ENCODE assay signal across 26 mouse cellular contexts in the genomic region with DNA sequence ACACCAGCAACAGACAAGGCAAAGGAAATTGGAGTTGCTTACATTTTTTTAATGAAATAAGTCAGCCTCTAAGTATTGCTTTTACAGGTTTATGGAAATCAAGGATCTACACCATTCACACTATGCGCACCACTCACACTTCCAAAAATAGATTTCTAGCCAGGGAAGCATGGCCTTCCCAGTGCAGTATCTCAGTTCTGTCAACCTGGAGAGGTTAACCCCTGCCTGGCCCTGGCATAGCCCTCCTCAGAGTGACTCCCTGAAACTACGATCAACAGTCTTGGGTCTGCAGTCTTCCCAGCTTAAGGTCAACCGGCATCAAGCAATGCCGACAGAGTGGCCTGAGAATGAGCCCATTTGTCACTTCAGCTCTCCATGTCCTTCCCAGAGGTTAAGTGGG. TPM values are rescaled to one million over a fixed set of nuclear protein-coding genes. Genes with fewer than 3 reads are reported as not detected.
DNase-seq lines count a peak whose midpoint lies in the region; ATAC-seq and TF ChIP-seq lines count a peak whose summit lies in the region.
"Had no signal": no experiment of that assay in that cellular context is flagged by ENCODE, and none has a peak within 500 bp of the region (broad histone marks: within the 10 kb centered on the region; RNA-seq: fewer than 3 reads in every experiment).

No protein-coding gene starts in this region.

- H3K4me2 ChIP-seq in heart, embryonic 11.5 days: no peak overlapping the region
- H3K4me2 ChIP-seq in heart, embryonic 13.5 days: peak overlapping the region; percentile 6; the same call in 1 of the 2 replicates
- 0 out of 2 replicates have a peak overlapping the region, but pooled peaks have one; percentile 24 for H3K4me2 ChIP-seq in heart, embryonic 15.5 days
- H3K4me2 ChIP-seq in heart, postnatal 0 days (ENCODE audit: low read depth, low read length): no peak overlapping the region
- H3K4me2 ChIP-seq: embryonic facial prominence, embryonic 13.5 days; embryonic facial prominence, embryonic 15.5 days; forebrain, embryonic 12.5 days had no signal

- H3K9ac ChIP-seq in heart, embryonic 11.5 days (ENCODE audit: low read depth, low read length): no peak overlapping the region
- no peak overlapping the region for H3K9ac ChIP-seq in heart, embryonic 13.5 days
- H3K9ac ChIP-seq in heart, adult 2 months (ENCODE audit: low read depth, low read length): no peak overlapping the region
- no peak overlapping the region for H3K9ac ChIP-seq in heart, embryonic 15.5 days
- no peak overlapping the region for H3K9ac ChIP-seq in heart, postnatal 0 days (replicated peaks; ENCODE audit: low read depth, low read length)
- H3K9ac ChIP-seq: embryonic facial prominence, embryonic 13.5 days; embryonic facial prominence, embryonic 15.5 days; forebrain, embryonic 12.5 days had no signal

- H3K4me3 ChIP-seq in heart, embryonic 11.5 days (ENCODE audit: low read depth, low read length): no peak overlapping the region
- no peak overlapping the region for H3K4me3 ChIP-seq in heart, embryonic 13.5 days
- H3K4me3 ChIP-seq in heart, adult 2 months: no peak overlapping the region
- no peak overlapping the region for H3K4me3 ChIP-seq in heart, embryonic 15.5 days
- no peak overlapping the region for H3K4me3 ChIP-seq in heart, postnatal 0 days (ENCODE audit: low read depth, low read length)
- H3K4me3 ChIP-seq: embryonic facial prominence, embryonic 13.5 days; embryonic facial prominence, embryonic 15.5 days; erythroblast, embryonic 14.5 days; forebrain, embryonic 10.5 days; forebrain, embryonic 12.5 days had no signal

- peaks cover 12% of the 10 kb centered on the region for H3K4me1 ChIP-seq in heart, embryonic 11.5 days (ENCODE audit: control insufficient read depth, insufficient read depth, low read length)
- H3K4me1 ChIP-seq in heart, embryonic 13.5 days: peaks cover 39% of the 10 kb centered on the region
- H3K4me1 ChIP-seq in heart, adult 2 months (ENCODE audit: control insufficient read depth, insufficient read depth, low read length): no peaks in the 10 kb centered on the region
- H3K4me1 ChIP-seq in heart, embryonic 15.5 days (replicated peaks): peaks cover 31% of the 10 kb centered on the region
- H3K4me1 ChIP-seq in heart, postnatal 0 days (ENCODE audit: control insufficient read depth, insufficient read depth): peaks cover 15% of the 10 kb centered on the region
- H3K4me1 ChIP-seq: forebrain, embryonic 10.5 days had no signal

- 0 out of 2 replicates have a peak, but pooled peaks cover 1% of the 10 kb centered on the region for H3K79me2 ChIP-seq in heart, adult 2 months (replicated peaks; ENCODE audit: control insufficient read depth, insufficient read depth, low read length)

- H3K27me3 ChIP-seq in heart, embryonic 11.5 days (ENCODE audit: control insufficient read depth, insufficient read depth, low read length): no peaks in the 10 kb centered on the region
- H3K27me3 ChIP-seq in heart, embryonic 13.5 days (replicated peaks): no peaks in the 10 kb centered on the region
- no peaks in the 10 kb centered on the region for H3K27me3 ChIP-seq in heart, adult 2 months (ENCODE audit: control insufficient read depth, insufficient read depth, low read length)
- H3K27me3 ChIP-seq in heart, embryonic 15.5 days: no peaks in the 10 kb centered on the region
- no peaks in the 10 kb centered on the region for H3K27me3 ChIP-seq in heart, postnatal 0 days (ENCODE audit: control insufficient read depth, insufficient read depth, low read length)
- H3K27me3 ChIP-seq: embryonic facial prominence, embryonic 13.5 days; embryonic facial prominence, embryonic 15.5 days; forebrain, embryonic 12.5 days had no signal

- intact Hi-C loops in heart, postnatal 10 days (cut with DNase I): no loop called here
- intact Hi-C loops in heart, adult 2 months (cut with DNase I): no loop called here
- intact Hi-C loops in heart, postnatal 36 days (cut with DNase I): no loop called here

- peak overlapping the region; percentile 65; the same call in 1 of the 2 replicates for H3K27ac ChIP-seq in heart, embryonic 11.5 days (ENCODE audit: low read depth, low read length)
- peak overlapping the region; percentile 69 for H3K27ac ChIP-seq in heart, embryonic 13.5 days (replicated peaks)
- H3K27ac ChIP-seq in heart, adult 2 months: no peak overlapping the region
- H3K27ac ChIP-seq in heart, embryonic 15.5 days: peak overlapping the region; percentile 43; the same call in 1 of the 2 replicates
- no peak overlapping the region for H3K27ac ChIP-seq in heart, postnatal 0 days (ENCODE audit: low read depth)
- H3K27ac ChIP-seq: embryonic facial prominence, embryonic 13.5 days; embryonic facial prominence, embryonic 15.5 days; forebrain, embryonic 10.5 days; forebrain, embryonic 12.5 days had no signal

- TF ChIP-seq CTCF in heart, adult 2 months (IDR thresholded peaks at IDR 0.05): no peak
- no peak for TF ChIP-seq CTCF in heart, postnatal 0 days (IDR thresholded peaks at IDR 0.05; ENCODE audit: low read depth)

- H3K9me3 ChIP-seq in heart, embryonic 11.5 days (replicated peaks; ENCODE audit: control insufficient read depth, low read length): no peaks in the 10 kb centered on the region
- no peaks in the 10 kb centered on the region for H3K9me3 ChIP-seq in heart, embryonic 13.5 days
- no peaks in the 10 kb centered on the region for H3K9me3 ChIP-seq in heart, embryonic 15.5 days (replicated peaks)
- H3K9me3 ChIP-seq in heart, postnatal 0 days (replicated peaks; ENCODE audit: control insufficient read depth, low read length): no peaks in the 10 kb centered on the region
- H3K9me3 ChIP-seq: embryonic facial prominence, embryonic 13.5 days; embryonic facial prominence, embryonic 15.5 days; forebrain, embryonic 10.5 days; forebrain, embryonic 12.5 days had no signal

- H3K36me3 ChIP-seq in heart, embryonic 11.5 days (ENCODE audit: control insufficient read depth, insufficient read depth, low read length): 0 out of 2 replicates have a peak, but pooled peaks cover 4% of the 10 kb centered on the region
- H3K36me3 ChIP-seq in heart, embryonic 13.5 days: peaks cover 30% of the 10 kb centered on the region
- no peaks in the 10 kb centered on the region for H3K36me3 ChIP-seq in heart, adult 2 months (ENCODE audit: control insufficient read depth, insufficient read depth, low read length)
- 0 out of 2 replicates have a peak, but pooled peaks cover 6% of the 10 kb centered on the region for H3K36me3 ChIP-seq in heart, embryonic 15.5 days
- H3K36me3 ChIP-seq in heart, postnatal 0 days (replicated peaks; ENCODE audit: control insufficient read depth, insufficient read depth, low read length): peaks cover 16% of the 10 kb centered on the region

- DNase-seq in heart, postnatal 10 days: no peak
- DNase-seq in heart, adult 2 months: no peak
- no peak for DNase-seq in heart, adult 9 months (ENCODE audit: low spot score in 2 of 2)
- no peak for DNase-seq in heart, postnatal 0 days (ENCODE audit: low spot score)
- DNase-seq in heart, postnatal 36 days: no peak
- DNase-seq: adrenal gland, adult 2 months; adrenal gland, postnatal 10 days; adrenal gland, postnatal 25 days; cerebellum, adult 11 months; cerebellum, adult 18-20 months; cerebellum, adult 8-10 months; cerebellum, adult 9-11 months; cerebellum, postnatal 14 days; cerebellum, postnatal 36 days; embryo, embryonic 11 days had no signal

- TF ChIP-seq EP300 in heart, adult 2 months (IDR thresholded peaks at IDR 0.05; ENCODE audit: insufficient read depth, low read depth, low read length): no peak
- TF ChIP-seq EP300 in heart, postnatal 0 days (IDR thresholded peaks at IDR 0.05; ENCODE audit: low read depth): no peak

- 57% methylated on average over 4 of the region's 4 CpGs for WGBS in heart, embryonic 11.5 days (ENCODE audit: insufficient replicate concordance)
- WGBS in heart, embryonic 13.5 days: 45% methylated on average over 4 of the region's 4 CpGs
- WGBS in heart, adult 2 months: 80% methylated on average over 4 of the region's 4 CpGs
- 54% methylated on average over 4 of the region's 4 CpGs for WGBS in heart, embryonic 15.5 days
- WGBS in heart, postnatal 0 days: 30% methylated on average over 4 of the region's 4 CpGs

- no peak for TF ChIP-seq POLR2A in heart, adult 2 months (IDR thresholded peaks at IDR 0.05; ENCODE audit: insufficient read depth, low read depth, low read length)

- ATAC-seq in heart, embryonic 11.5 days (replicated peaks; ENCODE audit: insufficient number of reproducible peaks, low FRiP score, low TSS enrichment): no peak
- ATAC-seq in heart, embryonic 13.5 days (ENCODE audit: extremely low read depth, insufficient number of reproducible peaks, low FRiP score, low TSS enrichment): no peak
- ATAC-seq in heart, embryonic 15.5 days (replicated peaks; ENCODE audit: insufficient number of reproducible peaks, insufficient read depth, low FRiP score, low read depth): peak; percentile 58; the same call in 1 of the 2 replicates
- peak; percentile 69 for ATAC-seq in heart, postnatal 0 days (ENCODE audit: insufficient read depth, low read depth)
- ATAC-seq: forebrain, embryonic 14.5 days had no signal

RNA-seq across cellular contexts. Expression of gene Dexi, which starts 12.7 kb away (rescaled TPM):
- 14.3 and 16.3 TPM in 2 replicates for polyA plus RNA-seq in heart, embryonic 11.5 days (2014; fragmentation: Nextera tagmentation; extraction: Ambion mirVana)
- 10 to 100 TPM; 23.6 to 27.8 TPM for total RNA-seq in heart, postnatal 10 days (2021)
- polyA plus RNA-seq in heart, embryonic 13.5 days (2015; fragmentation: Nextera tagmentation; extraction: Ambion mirVana): 13.3 and 15.0 TPM in 2 replicates
- total RNA-seq in heart, adult 2 months (2021): 10 to 100 TPM; 32.1 to 41.1 TPM
- polyA plus RNA-seq in heart, adult 2 months (2012; rRNA removed): 56.8 and 65.5 TPM in 2 replicates
- 15.0 and 19.7 TPM in 2 replicates for polyA plus RNA-seq in heart, embryonic 15.5 days (2015; fragmentation: Nextera tagmentation; extraction: Ambion mirVana)
- total RNA-seq in heart, postnatal 0 days (2014; rRNA removed; ENCODE audit: low replicate concordance): 41.9 and 76.4 TPM in 2 replicates
- 15.0 and 15.6 TPM in 2 replicates for polyA plus RNA-seq in heart, postnatal 0 days (2015; fragmentation: Nextera tagmentation; extraction: Ambion mirVana)
- 10 to 100 TPM; 37.1 to 37.6 TPM for total RNA-seq in heart, postnatal 36 days (2021)

RNA-seq across cellular contexts. Expression of gene Clec16a, which starts 15.0 kb away (rescaled TPM):
- polyA plus RNA-seq in heart, embryonic 11.5 days (2014; fragmentation: Nextera tagmentation; extraction: Ambion mirVana): 28.8 and 39.1 TPM in 2 replicates
- total RNA-seq in heart, postnatal 10 days (2021): 10 to 100 TPM; 47.7 to 50.1 TPM
- 24.9 and 29.7 TPM in 2 replicates for polyA plus RNA-seq in heart, embryonic 13.5 days (2015; fragmentation: Nextera tagmentation; extraction: Ambion mirVana)
- total RNA-seq in heart, adult 2 months (2021): 10 to 100 TPM; 55.4 to 57.5 TPM
- 27.6 and 47.7 TPM in 2 replicates for polyA plus RNA-seq in heart, adult 2 months (2012; rRNA removed)
- polyA plus RNA-seq in heart, embryonic 15.5 days (2015; fragmentation: Nextera tagmentation; extraction: Ambion mirVana): 29.9 and 30.4 TPM in 2 replicates
- total RNA-seq in heart, postnatal 0 days (2014; rRNA removed; ENCODE audit: low replicate concordance): 32.0 and 39.6 TPM in 2 replicates
- polyA plus RNA-seq in heart, postnatal 0 days (2015; fragmentation: Nextera tagmentation; extraction: Ambion mirVana): 36.1 and 37.7 TPM in 2 replicates
- total RNA-seq in heart, postnatal 36 days (2021): 10 to 100 TPM; 52.8 TPM

RNA-seq across cellular contexts. Expression of gene Ciita, which starts 50.3 kb away (rescaled TPM):
- polyA plus RNA-seq in heart, embryonic 11.5 days (2014; fragmentation: Nextera tagmentation; extraction: Ambion mirVana): 0.19 and 0.35 TPM in 2 replicates
- under 1 TPM; 0.17 to 0.35 TPM for total RNA-seq in heart, postnatal 10 days (2021)
- 0.17 and 0.29 TPM in 2 replicates for polyA plus RNA-seq in heart, embryonic 13.5 days (2015; fragmentation: Nextera tagmentation; extraction: Ambion mirVana)
- under 1 TPM; 0.41 to 0.50 TPM for total RNA-seq in heart, adult 2 months (2021)
- polyA plus RNA-seq in heart, adult 2 months (2012; rRNA removed): 1.0 and 2.0 TPM in 2 replicates
- polyA plus RNA-seq in heart, embryonic 15.5 days (2015; fragmentation: Nextera tagmentation; extraction: Ambion mirVana): 0.53 and 2.4 TPM in 2 replicates
- 0.58 TPM in 1 of 2 replicates, not detected in the other for total RNA-seq in heart, postnatal 0 days (2014; rRNA removed; ENCODE audit: low replicate concordance)
- polyA plus RNA-seq in heart, postnatal 0 days (2015; fragmentation: Nextera tagmentation; extraction: Ambion mirVana): 0.08 TPM in 2 replicates
- 1 to 10 TPM in 1 of 2 experiments, under 1 TPM in 1; 0.72 to 1.2 TPM for total RNA-seq in heart, postnatal 36 days (2021)
- total RNA-seq: MEL had no signal
- polyA plus RNA-seq: C2C12; erythroblast, embryonic 14.5 days had no signal

Comparison
In these comparisons a context has a peak if more than half of its experiments do, and no peak if none do; other contexts are left out.
1. ATAC-seq: peak in heart, embryonic 15.5 days (single experiment) and heart, postnatal 0 days (single experiment); none in heart, embryonic 11.5 days (single experiment) and heart, embryonic 13.5 days (single experiment).
2. H3K27ac ChIP-seq: peak in heart, embryonic 11.5 days (single experiment), heart, embryonic 13.5 days (single experiment) and heart, embryonic 15.5 days (single experiment); none in heart, adult 2 months (single experiment) and heart, postnatal 0 days (single experiment).
3. H3K4me2 ChIP-seq: peak in heart, embryonic 13.5 days (single experiment) and heart, embryonic 15.5 days (single experiment); none in heart, embryonic 11.5 days (single experiment) and heart, postnatal 0 days (single experiment).